Mouse (Mus musculus) retina, adult 2 months (tissue): Measurements from ENCODE around the gene Fbxo28.
A peak's percentile ranks its signal among the peaks of the same experiment; 100 is the strongest.

ENCODE experiments used
- DNase-seq: peaks from one replicate; pipeline ENCODE4 v3.0.0-alpha.2; 2012; ENCODE audit warnings: low read depth, low spot score

Fbxo28 gene

DNA sequence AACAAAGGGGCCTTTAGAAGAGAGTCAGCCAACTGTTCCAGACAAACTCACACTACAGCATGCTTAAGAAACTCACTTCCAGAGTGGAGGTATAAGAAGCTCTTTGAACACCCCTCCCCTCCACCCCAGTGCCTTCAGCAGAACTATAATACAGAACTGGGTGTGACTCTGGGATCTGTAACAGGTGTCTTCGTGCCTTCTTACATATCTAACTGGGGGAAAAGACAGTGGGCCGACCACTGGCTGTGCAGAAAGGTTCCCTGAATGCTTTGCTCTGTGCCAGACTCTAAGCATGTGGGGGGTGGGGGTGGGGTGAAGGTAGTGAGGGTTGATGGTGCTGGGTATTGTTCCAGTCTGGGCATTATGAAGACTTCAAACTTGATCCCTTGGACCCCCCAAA is 52.8 kb downstream of the Fbxo28 start:
- no peak for DNase-seq

DNA sequence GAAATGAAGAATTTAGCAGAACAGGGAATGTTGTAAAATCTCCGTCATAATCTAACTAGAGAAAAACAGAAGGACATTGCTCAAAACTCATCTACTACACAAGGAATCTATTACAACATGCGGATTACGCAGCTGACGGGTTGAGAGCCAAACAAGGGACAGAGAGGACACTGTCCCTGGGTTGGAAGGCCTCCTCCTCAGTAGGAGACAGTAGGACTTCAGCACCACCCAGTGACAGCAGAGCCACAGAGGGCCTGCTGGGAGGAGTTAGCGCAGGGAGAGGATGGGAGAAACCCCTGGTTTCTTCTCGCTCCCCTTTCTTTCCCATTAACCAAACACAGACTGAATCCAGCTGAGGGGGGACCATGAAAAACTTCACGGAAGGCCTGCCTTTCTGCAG is 53.6 kb downstream of the Fbxo28 start:
- DNase-seq, result no peak

DNA sequence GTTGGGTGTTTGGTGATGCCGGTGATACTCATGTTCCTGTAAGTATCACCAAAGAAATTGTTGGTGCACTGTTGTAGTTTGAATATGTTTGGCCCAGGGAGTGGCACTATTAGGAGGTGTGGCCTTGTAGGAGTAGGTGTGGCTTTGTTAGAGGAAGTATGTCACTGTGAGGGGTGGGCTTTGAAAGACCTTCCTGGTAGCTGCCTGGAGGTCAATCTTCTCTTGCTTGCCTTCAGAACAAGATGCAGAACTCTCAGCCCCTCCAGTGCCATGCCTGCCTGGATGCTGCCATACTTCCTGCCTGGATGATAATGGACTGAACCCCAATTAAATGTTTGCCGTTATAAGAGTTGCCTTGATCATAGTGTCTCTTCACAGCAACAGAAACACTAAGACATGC is 56.6 kb downstream of the Fbxo28 start:
- no peak for DNase-seq

DNA sequence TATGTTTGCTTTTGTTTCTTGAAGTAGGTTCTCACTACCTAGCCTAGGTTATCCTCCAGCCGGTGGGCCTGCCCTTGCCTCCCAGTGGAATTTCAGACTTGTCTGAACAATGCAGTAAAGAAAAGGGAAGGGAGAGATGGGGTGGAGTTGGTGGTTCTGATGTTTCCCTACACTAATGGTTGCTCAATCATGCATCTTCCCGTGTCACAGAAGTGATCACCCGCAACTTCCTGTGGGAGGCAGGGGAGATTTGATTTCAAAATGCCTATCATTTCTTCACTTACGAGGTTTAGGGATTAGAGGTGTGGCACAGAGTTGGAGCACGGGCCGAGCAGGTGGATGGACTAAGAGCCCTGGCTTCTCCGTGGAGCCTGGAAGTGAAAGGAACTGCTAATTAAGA is 58.2 kb downstream of the Fbxo28 start:
- DNase-seq, result peak; percentile 22

DNA sequence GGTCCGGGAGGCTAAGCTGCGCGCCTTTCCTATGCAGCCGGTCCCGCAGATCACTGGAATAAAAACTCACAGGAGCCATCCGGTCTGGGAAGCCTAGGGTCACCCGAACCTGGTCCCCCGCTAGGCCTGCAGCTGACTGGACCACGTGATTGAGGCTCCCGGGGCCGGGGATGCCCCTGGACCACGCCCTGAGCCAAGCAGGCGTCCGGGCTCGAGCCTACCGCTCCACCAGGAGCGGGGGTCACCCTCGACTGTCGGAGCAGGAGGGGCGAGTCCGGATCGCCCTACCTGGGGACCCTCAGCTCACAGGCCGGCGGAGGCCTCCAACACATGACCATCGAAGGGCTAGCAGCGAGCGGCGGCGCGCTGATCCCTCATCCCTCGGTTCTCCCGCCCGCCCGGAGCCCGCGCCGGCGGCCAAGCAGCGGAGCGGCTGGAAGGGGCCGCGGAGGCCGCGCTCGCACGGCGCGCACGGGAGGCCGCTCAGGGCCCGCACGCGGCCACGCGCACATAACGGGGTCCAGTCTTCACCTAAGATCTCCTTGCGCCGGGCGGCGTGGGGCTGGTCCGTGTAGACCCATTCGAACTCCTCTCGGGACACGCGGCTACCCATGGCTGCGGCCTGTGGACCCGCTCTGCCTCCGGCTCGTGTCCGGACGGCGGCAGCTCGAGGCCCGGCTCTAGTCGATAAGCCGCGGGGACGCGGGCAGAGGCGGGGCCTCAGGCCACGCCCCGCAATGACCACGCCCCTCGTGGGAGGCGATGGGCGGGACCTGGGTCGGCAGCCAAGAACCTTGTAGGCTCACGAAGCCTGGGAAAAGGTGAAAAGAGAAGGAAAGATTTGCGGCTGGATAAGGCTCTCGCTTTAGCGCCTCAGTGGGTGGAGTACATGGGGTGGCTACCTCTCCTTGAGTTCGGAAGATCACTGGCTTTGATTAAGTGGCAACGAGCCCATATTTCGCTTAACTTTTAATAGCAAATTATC is 59.0 kb downstream of the Fbxo28 start, which contains the start of gene Degs1:
Gene Degs1 (minus strand): TSS at position 714 of the 985 bp plus-strand sequence.
- peak; percentile 81 for DNase-seq

DNA sequence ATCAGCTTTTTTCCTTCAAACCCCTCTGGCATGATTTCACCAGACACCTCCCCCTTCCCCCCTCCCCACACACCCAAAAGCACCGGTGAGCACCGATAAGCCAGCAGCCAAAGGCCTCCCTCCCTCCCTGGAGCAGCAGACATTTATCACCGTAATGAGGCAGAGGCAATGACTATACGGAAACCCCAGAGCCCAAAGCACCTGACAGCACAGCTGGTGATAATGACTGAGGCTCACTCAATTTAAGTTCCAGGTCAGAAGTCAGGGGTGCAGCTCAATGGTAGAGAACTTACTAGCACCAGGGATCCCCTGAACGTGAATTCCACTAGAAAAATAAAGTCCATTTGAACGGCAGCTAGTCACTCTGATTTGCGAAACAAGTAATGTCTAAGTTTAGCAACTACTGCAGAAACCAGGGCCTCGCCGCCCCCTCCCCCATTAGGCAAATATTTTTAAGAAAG is 60.1 kb downstream of the Fbxo28 start:
- DNase-seq, result no peak

DNA sequence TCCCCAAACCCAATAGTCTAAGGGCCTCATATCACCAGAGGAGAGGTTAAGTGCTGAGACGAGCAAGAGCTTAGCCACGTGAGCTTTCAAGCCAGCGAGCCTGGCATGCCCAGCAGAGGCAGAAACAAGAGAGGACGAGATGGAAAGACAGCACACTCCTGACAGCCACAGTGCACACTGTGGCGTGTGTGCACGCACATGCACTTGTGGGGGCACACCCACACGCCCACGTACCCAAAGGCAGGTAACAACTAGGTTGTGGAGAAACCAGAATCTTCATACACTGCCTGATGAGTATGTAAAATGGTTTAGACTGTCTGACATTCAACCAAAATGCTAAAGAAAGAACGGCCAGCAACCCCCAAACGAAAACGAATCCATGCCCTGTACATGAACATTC is 60.9 kb downstream of the Fbxo28 start:
- DNase-seq, result no peak

DNA sequence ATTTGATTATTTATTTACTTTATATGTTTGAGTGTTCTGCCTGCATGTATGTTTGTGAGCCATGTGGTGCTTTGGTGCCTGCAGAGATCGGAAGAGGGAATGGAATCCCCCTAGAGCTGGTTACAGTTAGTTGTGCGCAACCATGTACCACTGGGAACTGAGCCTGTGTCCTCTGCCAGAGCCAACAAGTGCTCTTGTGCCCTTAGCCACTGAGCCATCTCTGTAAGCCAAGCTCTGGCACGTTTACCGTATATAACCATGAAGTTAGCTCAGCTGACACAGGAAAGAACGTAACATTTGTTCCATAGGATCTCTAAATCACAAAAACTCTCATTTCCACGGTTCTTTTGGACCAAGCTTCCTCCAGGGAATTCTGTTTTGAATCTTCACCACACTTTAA is 61.4 kb downstream of the Fbxo28 start:
- no peak for DNase-seq

DNA sequence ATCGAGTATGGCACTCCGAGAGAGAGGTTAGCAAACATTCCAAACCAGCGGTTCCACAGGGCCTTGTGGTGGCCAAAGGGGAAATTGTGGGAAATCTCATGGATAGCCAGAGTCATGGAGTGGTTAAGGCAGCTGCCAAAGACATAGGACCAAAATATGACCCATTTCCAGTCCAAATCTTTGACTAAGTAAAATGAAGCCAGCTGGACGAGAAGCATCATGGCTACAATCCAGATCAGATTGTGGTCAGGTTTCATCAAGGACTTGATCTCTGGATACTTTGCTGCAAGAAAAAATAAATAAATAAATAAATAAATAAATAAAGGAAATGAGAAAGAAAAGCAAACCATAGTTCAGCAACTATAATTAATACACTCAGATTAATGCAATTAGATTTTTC is 62.0 kb downstream of the Fbxo28 start:
- DNase-seq, result no peak

DNA sequence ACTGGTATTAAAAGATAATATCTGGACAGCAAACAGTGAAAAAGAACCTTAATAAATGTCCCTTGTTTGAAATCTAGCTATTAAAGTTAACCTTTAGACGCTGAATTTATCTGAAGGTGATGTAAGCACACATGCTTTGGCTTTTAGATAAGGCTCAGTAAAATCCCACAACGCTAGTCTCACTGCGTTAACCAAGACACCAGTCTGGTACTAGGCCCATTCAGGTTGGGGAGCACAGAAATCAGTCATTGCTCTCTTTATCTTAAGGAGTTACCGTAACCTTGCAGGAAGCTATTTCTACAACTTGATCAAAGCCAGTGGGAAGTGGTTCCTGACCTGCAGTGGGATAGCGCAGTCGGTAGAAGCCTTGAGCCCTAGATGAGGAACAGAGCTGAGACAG is 66.3 kb downstream of the Fbxo28 start:
- DNase-seq, result no peak

DNA sequence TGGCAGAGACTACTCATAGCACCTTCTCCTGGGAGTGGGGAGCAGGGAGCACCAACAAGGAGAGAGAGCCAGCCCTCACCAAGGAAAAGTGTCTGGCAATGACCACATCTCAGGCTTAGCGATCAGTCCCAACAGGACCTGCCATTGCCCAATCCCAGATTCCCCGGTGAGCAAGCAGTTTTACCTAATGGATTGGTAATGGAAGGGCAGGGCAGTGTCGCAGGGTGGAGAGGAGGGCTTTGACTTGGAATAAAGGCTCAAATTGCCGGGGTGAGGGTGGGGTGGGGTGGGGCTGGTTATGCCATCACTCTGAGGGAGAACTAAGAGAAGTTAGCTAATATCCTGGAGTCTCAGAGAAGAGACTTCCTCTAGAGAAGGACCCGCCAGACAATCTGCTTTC is 69.8 kb downstream of the Fbxo28 start:
- DNase-seq, result no peak

DNA sequence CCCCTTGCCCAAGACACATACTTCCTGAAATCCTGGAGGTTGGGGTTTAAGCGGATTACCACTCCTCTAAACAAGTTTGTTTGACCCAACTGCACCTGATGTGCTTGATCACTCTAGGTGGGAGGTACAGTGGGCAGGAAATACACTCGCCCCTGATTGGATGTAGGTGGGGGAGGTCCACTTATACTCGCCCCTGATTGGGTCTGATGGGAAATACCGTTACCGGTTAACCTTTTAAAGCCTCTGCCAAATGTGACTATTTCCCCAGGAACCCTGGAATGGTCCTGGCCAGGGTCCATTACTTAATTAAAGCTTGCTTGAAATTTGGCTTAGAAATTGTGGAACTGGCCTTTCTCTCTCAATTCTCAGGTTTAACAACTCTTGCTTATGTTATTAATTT is 70.3 kb downstream of the Fbxo28 start:
- no peak for DNase-seq

DNA sequence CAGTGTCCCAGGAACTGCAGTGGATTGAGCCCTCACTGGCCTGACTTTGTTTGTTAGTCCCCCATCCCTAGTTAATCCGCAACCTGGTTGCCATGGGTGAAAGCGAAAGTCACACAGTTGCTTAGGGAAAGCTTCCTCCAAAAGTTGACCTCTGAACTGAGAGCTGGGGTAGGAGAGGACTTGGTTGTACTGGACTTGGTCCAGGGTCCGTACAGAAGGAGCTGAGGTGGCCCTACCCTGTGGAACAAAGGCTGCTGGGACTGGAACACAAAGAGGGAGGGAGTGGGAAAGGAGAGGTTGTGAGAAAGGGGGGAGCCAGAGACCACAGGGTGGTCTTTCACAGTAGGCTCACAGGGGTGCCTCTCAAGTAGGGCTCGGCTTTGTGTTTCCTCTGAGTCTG is 73.1 kb downstream of the Fbxo28 start:
- no peak for DNase-seq

DNA sequence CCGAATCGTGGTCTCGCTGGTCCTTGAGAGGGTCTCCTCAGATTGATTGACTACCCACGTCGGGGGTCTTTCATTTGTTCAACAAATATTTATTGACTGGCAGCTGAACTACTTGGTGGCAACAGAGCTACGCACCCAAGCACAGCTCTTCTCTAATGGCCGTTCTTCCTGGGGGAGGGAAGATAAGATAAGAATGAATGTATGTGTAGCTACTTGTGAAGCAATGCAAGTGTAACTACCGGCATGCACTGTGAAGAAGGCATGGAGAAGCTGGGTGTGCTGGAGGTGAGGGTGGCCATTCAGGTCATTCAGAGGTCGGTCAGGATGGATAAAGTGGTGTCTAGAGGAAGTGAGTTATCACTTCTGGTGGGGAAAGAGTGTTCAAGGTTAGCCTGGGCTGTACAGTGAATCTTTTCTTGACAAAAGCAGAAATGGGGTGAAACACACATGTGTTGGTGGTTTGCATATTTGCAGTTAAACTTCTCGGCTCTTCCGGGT is 75.4 kb downstream of the Fbxo28 start:
- no peak for DNase-seq
